Mouse (Mus musculus) thymus, postnatal 14 days (tissue): ENCODE measurements around the gene Klf12.

ENCODE experiments used
- DNase-seq: peaks from one replicate; pipeline ENCODE4 v3.0.0; 2021

Klf12 gene

GRCm38 (mm10) chr14:100228120-100228519, 56.4 kb downstream of the Klf12 start:
- no peak for DNase-seq

- no peak for DNase-seq
Measured at GRCm38 (mm10) chr14:100227717-100228116, 56.8 kb downstream of the Klf12 start.

- no peak for DNase-seq
Measured at GRCm38 (mm10) chr14:100224151-100224550, 60.3 kb downstream of the Klf12 start.

GRCm38 (mm10) chr14:100222260-100222659, 62.2 kb downstream of the Klf12 start:
- no peak for DNase-seq

GRCm38 (mm10) chr14:100215213-100215785, 69.2 kb downstream of the Klf12 start:
- no peak for DNase-seq

GRCm38 (mm10) chr14:100213066-100213465, 71.4 kb downstream of the Klf12 start:
- DNase-seq = no peak

GRCm38 (mm10) chr14:100211826-100212117, 72.7 kb downstream of the Klf12 start:
- no peak for DNase-seq

GRCm38 (mm10) chr14:100211036-100211825, 73.2 kb downstream of the Klf12 start:
- DNase-seq = no peak

- DNase-seq = no peak
Measured at GRCm38 (mm10) chr14:100209814-100210419, 74.6 kb downstream of the Klf12 start.

- no peak for DNase-seq
Measured at GRCm38 (mm10) chr14:100207081-100207480, 77.4 kb downstream of the Klf12 start.

- no peak for DNase-seq
Measured at GRCm38 (mm10) chr14:100206207-100206606, 78.3 kb downstream of the Klf12 start.

- no peak for DNase-seq
Measured at GRCm38 (mm10) chr14:100200058-100200688, 84.3 kb downstream of the Klf12 start.

GRCm38 (mm10) chr14:100198636-100199035, 85.8 kb downstream of the Klf12 start:
- no peak for DNase-seq

- DNase-seq = no peak
Measured at GRCm38 (mm10) chr14:100197199-100197598, 87.3 kb downstream of the Klf12 start.

- DNase-seq = no peak
Measured at GRCm38 (mm10) chr14:100189490-100190197, 94.8 kb downstream of the Klf12 start.

GRCm38 (mm10) chr14:100187372-100187771, 97.1 kb downstream of the Klf12 start:
- DNase-seq = no peak

- no peak for DNase-seq
Measured at GRCm38 (mm10) chr14:100177796-100178195, 106.7 kb downstream of the Klf12 start.

- DNase-seq = no peak
Measured at GRCm38 (mm10) chr14:100165075-100165474, 119.4 kb downstream of the Klf12 start.

GRCm38 (mm10) chr14:100156639-100157038, 127.8 kb downstream of the Klf12 start:
- DNase-seq = no peak

GRCm38 (mm10) chr14:100147666-100148065, 136.8 kb downstream of the Klf12 start:
- no peak for DNase-seq

- no peak for DNase-seq
Measured at GRCm38 (mm10) chr14:100140370-100140769, 144.1 kb downstream of the Klf12 start.

- DNase-seq = no peak
Measured at GRCm38 (mm10) chr14:100134304-100134703, 150.2 kb downstream of the Klf12 start.

GRCm38 (mm10) chr14:100132479-100132878, 152.0 kb downstream of the Klf12 start:
- DNase-seq = no peak
